Mouse (Mus musculus) C2C12 (cell line): ENCODE results near the gene Ssh2. TPM values are rescaled to one million over a fixed set of nuclear protein-coding genes. Genes with fewer than 3 reads are reported as not detected.

Source experiments
- H3K27me3 ChIP-seq: one replicate; pipeline ENCODE4 v1.6.1; 2011; ENCODE audit not compliant: control insufficient read depth, insufficient read depth, insufficient read length
- H3K36me3 ChIP-seq: one replicate; pipeline ENCODE4 v1.6.1; 2011; ENCODE audit not compliant: control insufficient read depth, insufficient read depth
- H3K4me3 ChIP-seq: one replicate; pipeline ENCODE4 v1.5.1; 2011; ENCODE audit warnings: mild to moderate bottlenecking, control low read depth; ENCODE audit not compliant: poor library complexity, insufficient read depth, severe bottlenecking
- H3K79me2 ChIP-seq: one replicate; pipeline ENCODE4 v1.6.1; 2011; ENCODE audit not compliant: control insufficient read depth, insufficient read depth
- H3K79me3 ChIP-seq: one replicate; pipeline ENCODE4 v1.6.1; 2011; ENCODE audit warnings: low read depth, control low read depth
- H3ac ChIP-seq: one replicate; pipeline ENCODE3; 2011; ENCODE audit warnings: low read depth; ENCODE audit not compliant: control insufficient read depth, insufficient read length
- CEBPB ChIP-seq: IDR thresholded peaks from one replicate; pipeline ENCODE4 v1.6.1; 2011; ENCODE audit warnings: low read depth, mild to moderate bottlenecking, control low read depth, moderate library complexity
- CTCF ChIP-seq: IDR thresholded peaks from one replicate; pipeline ENCODE4 v1.5.1; 2011; ENCODE audit not compliant: control insufficient read depth, insufficient read depth, insufficient read length
- FOSL1 ChIP-seq: IDR thresholded peaks from one replicate; pipeline ENCODE4 v1.8.0; 2011; ENCODE audit warnings: mild to moderate bottlenecking, low read length; ENCODE audit not compliant: poor library complexity, insufficient read depth, severe bottlenecking
- MAX ChIP-seq: IDR thresholded peaks from one replicate; pipeline ENCODE4 v1.6.1; 2011; ENCODE audit warnings: mild to moderate bottlenecking, control low read depth
- MYOD1 ChIP-seq: IDR thresholded peaks from one replicate; pipeline ENCODE4 v1.6.1; 2011; ENCODE audit warnings: low read depth; ENCODE audit not compliant: control insufficient read depth, insufficient read length
- MYOG ChIP-seq: IDR thresholded peaks from one replicate; pipeline ENCODE4 v1.6.1; 2011; ENCODE audit not compliant: control insufficient read depth, insufficient read length; ENCODE audit errors: extremely low read depth
- USF1 ChIP-seq: IDR thresholded peaks from one replicate; pipeline ENCODE4 v1.6.1; 2011; ENCODE audit warnings: low read depth, mild to moderate bottlenecking, control low read depth, moderate library complexity
- polyA plus RNA-seq: library from polyadenylated mRNA; unstranded; fragments of >200 nt; fragmentation: generic; extraction: Trizol; gene quantifications from one replicate; pipeline ENCODE4 v1.2.1, GENCODE M21; 2012; ENCODE audit warnings: missing spikeins

Ssh2 gene
- polyA plus RNA-seq, 1 experiment, result 2.7 TPM

GRCm38 (mm10) chr11:77423175-77423859, 207.2 kb downstream of the Ssh2 start:
- H3K79me2 ChIP-seq, result no peaks in the 10 kb centered on the region
- H3ac ChIP-seq, result no peak overlapping the region
- H3K79me3 ChIP-seq, result no peaks in the 10 kb centered on the region
- H3K4me3 ChIP-seq, result no peak overlapping the region
- no peaks in the 10 kb centered on the region for H3K27me3 ChIP-seq
- TF ChIP-seq CTCF (no peak), MYOG (no peak), FOSL1 (no peak), MYOD1 (no peak), MAX (no peak), USF1 (no peak), CEBPB (no peak)
- peaks cover 27% of the 10 kb centered on the region for H3K36me3 ChIP-seq

- TF ChIP-seq MYOG, result no peak
- no peak for TF ChIP-seq USF1
- no peak for TF ChIP-seq MYOD1
- no peak for TF ChIP-seq CEBPB
- no peak for TF ChIP-seq CTCF
- no peak for TF ChIP-seq MAX
- TF ChIP-seq FOSL1, result no peak
Measured at GRCm38 (mm10) chr11:77428446-77428845, 212.4 kb downstream of the Ssh2 start.

GRCm38 (mm10) chr11:77437026-77437425, 220.9 kb downstream of the Ssh2 start:
- no peak overlapping the region for H3ac ChIP-seq
- H3K27me3 ChIP-seq, result no peaks in the 10 kb centered on the region
- peaks cover 7% of the 10 kb centered on the region for H3K36me3 ChIP-seq
- no peaks in the 10 kb centered on the region for H3K79me2 ChIP-seq
- no peaks in the 10 kb centered on the region for H3K79me3 ChIP-seq
- TF ChIP-seq FOSL1 (no peak), CTCF (no peak), MAX (no peak), MYOG (no peak), MYOD1 (no peak), USF1 (no peak), CEBPB (no peak)
- no peak overlapping the region for H3K4me3 ChIP-seq

More at GRCm38 (mm10) chr11:77428446-77428845, 212.4 kb downstream of the Ssh2 start:
- no peaks in the 10 kb centered on the region for H3K27me3 ChIP-seq
- H3K4me3 ChIP-seq, result no peak overlapping the region
- no peak overlapping the region for H3ac ChIP-seq
- no peaks in the 10 kb centered on the region for H3K79me2 ChIP-seq
- peaks cover 31% of the 10 kb centered on the region for H3K36me3 ChIP-seq
- H3K79me3 ChIP-seq, result no peaks in the 10 kb centered on the region

GRCm38 (mm10) chr11:77440081-77440480, 224.0 kb downstream of the Ssh2 start:
- no peaks in the 10 kb centered on the region for H3K27me3 ChIP-seq
- H3K79me3 ChIP-seq, result no peaks in the 10 kb centered on the region
- no peaks in the 10 kb centered on the region for H3K79me2 ChIP-seq
- H3K4me3 ChIP-seq, result no peak overlapping the region
- peaks cover 10% of the 10 kb centered on the region for H3K36me3 ChIP-seq
- no peak overlapping the region for H3ac ChIP-seq
- no peak for TF ChIP-seq CEBPB

GRCm38 (mm10) chr11:77441020-77441419, 224.9 kb downstream of the Ssh2 start:
- no peak overlapping the region for H3K4me3 ChIP-seq
- TF ChIP-seq CTCF, result no peak
- no peak for TF ChIP-seq USF1
- no peak for TF ChIP-seq FOSL1
- no peak for TF ChIP-seq MYOD1
- TF ChIP-seq MYOG, result no peak
- TF ChIP-seq MAX, result no peak
- no peak for TF ChIP-seq CEBPB
- H3K79me3 ChIP-seq, result no peaks in the 10 kb centered on the region
- peaks cover 10% of the 10 kb centered on the region for H3K36me3 ChIP-seq
- no peaks in the 10 kb centered on the region for H3K79me2 ChIP-seq
- no peak overlapping the region for H3ac ChIP-seq
- H3K27me3 ChIP-seq, result no peaks in the 10 kb centered on the region
